Mouse (Mus musculus): ENCODE results near the gene Rbmxl2.

Gene Rbmxl2

DNA sequence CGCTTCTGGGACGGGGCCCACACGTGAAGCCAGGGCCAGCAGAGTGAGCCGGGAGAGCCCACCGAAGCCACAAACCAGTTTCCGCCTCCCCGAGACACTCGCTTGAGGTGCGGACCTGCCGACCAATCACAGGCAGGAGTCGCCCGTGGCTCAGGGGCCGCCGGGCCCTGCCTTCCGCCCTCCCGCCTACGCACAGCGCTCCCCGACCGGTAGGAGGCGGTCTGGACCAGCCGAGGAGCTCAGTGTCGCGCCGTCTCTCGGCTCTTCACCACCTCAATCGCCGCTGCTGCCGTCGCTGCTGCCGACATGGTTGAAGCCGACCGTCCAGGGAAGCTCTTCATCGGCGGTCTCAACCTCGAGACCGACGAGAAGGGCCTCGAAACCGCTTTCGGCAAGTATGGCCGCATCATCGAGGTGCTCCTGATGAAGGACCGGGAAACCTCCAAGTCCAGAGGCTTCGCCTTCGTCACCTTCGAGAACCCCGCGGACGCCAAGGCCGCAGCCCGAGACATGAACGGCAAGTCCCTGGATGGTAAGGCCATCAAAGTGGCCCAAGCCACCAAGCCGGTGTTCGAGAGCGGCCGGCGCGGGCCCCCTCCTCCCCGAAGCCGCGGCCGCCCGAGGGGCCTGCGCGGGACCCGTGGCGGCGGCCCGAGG, at the start of gene Rbmxl2:
Gene Rbmxl2, plus strand, starts transcription at position 242 of the 657 bp plus-strand sequence.
- no peak for DNase-seq (ENCODE audit: low read depth in 2 of 2, low spot score in 2 of 2)

- DNase-seq (ENCODE audit: low read depth in 2 of 2, low spot score in 2 of 2), result no peak
These were observed 42.6 kb upstream of the Rbmxl2 start, which contains the start of gene Nlrp14 for GRCm38 (mm10) chr7:107166690-107167089. Gene Nlrp14, plus strand, starts transcription at chr7:107166990.

DNA sequence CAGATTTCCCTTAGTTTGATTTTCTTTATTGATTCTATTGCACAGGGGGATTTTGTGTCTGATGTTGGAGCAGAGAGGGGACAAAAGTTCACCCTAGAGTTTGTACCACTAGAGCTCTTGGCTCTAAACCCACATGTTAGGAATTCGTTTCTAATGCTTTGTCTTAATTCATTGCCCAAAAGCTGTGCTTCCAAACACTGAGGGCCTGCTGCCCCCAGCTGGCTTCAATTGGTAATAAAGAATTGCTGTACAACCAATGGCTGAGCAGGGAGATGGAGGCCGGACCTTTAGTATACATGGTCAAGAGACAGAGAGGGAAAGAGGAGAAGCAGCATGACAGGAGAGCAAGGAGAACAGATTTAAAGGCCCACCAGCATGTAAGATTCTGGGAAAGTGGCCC, 28.8 kb upstream of the Rbmxl2 start:
- DNase-seq (ENCODE audit: low read depth in 2 of 2, low spot score in 2 of 2), result no peak

DNA sequence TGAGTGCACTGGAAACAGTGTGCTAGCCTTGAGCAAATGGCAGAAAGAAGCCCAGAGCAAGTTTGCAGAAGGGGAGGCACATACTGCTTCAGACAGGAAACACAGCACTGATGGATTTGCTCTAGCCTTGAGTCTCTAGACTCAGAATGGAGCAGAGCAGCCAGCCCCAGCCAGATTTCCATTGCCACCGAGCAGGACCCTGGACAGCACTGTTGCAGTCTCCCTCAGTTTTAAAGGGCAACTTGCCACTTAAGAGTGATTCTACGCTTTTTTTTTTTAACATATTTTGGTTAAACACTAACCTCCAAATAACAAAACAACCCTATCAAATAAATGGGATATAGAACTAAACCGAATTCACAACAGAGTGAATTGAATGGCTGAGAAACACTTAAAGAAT, 7.4 kb upstream of the Rbmxl2 start:
- no peak for DNase-seq (ENCODE audit: low read depth in 2 of 2, low spot score in 2 of 2)

DNA sequence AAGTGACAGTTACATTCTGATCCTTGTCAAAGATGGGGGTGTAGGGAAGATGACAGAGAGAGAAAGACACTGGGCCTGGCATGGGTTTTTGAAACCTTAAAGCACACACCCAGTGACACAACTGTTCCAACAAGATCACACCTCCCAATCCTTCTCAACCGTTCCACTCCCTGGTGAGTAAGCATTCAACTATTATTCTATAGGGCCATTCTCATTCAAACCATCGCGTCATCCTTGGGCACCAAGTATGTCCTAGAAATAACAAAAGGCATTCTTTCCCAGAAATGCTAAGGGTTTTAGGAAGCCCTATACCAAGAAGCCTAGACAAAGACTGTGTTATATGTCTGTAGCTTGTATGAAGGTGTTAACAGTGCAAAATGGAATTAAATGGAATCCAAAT, 1.4 kb upstream of the Rbmxl2 start:
- no peak for DNase-seq (ENCODE audit: low read depth in 2 of 2, low spot score in 2 of 2)

GRCm38 (mm10) chr7:107210126-107210576, 906 bp downstream of the Rbmxl2 start:
- DNase-seq (ENCODE audit: low read depth in 2 of 2, low spot score in 2 of 2), result no peak

DNA sequence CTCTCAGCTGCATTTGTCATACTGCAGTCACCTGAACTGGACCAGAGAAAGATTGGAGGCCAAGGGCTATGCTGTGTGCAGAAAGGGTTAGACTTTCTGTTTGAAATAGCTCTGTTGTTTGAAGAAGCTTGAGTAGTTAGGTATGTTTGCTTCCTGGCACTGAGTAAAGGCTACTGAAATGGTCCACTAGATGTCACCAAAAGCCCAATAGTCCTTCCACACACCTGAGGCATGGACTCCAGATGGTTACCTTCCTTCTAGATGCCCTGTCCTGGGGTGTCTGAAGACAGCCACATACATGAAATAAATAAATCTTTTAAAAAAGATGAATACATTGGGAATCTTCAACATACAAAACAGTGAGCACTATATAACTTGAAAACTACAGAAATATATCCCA, 6.5 kb downstream of the Rbmxl2 start:
- DNase-seq (ENCODE audit: low read depth in 2 of 2, low spot score in 2 of 2), result no peak

DNA sequence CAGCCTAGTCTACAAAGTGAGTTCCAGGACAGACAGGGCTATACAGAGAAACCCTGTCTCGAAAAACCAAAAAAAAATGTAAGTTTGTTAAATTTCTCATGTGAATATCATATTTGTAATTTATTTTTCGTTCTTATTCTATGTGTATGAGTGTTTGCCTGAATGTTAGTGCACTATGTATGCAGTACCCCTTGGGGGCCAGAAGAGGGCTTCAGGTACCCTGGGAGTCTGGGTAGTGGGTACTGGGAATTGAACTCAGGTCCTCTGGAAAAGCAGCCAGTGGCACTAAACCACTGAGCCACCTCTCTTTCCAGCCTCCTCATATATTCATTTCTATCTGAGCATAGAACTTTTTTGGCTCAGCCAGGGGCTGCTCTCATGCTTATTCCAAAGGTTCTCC, 7.6 kb downstream of the Rbmxl2 start:
- DNase-seq (ENCODE audit: low read depth in 2 of 2, low spot score in 2 of 2), result no peak

DNA sequence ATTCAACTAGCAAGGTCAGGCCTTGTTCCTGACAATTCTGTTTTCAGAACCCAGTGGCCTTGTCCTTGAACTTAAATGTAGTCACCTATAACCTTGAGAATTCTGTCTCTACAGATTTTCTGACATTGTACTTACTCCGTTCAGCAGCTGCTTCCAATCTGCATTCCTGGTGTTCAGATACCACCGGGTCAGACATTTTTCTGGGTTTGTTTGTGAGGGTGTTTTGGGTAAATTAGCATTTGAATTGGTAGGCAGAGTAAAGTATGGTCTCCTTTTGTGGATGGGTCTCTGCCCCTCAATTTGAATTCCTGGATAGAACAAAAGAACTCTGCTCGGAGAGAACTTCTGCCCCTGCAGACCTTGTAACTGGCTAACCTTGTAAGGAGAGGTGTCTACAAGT, 27.6 kb downstream of the Rbmxl2 start:
- no peak for DNase-seq (ENCODE audit: low read depth in 2 of 2, low spot score in 2 of 2)

DNA sequence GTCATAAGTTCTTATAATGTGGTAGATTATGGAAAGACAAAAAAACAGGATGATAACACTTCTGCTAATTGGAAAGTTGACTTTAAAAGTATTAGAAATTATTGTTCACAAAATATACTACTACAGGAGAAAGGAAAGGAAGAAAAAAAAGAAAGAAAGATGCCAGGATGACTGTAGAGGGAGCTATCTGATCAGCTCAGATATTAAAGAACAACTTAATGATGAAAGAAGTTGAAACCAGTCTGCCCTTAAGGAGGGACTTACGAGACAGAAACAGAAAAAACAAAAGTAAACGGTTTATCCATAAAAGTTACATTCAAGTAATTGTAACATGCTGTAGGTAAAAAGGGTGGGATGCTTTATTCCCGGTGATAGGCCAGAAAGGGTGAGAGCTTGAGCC, 28.3 kb downstream of the Rbmxl2 start:
- no peak for DNase-seq (ENCODE audit: low read depth in 2 of 2, low spot score in 2 of 2)

DNA sequence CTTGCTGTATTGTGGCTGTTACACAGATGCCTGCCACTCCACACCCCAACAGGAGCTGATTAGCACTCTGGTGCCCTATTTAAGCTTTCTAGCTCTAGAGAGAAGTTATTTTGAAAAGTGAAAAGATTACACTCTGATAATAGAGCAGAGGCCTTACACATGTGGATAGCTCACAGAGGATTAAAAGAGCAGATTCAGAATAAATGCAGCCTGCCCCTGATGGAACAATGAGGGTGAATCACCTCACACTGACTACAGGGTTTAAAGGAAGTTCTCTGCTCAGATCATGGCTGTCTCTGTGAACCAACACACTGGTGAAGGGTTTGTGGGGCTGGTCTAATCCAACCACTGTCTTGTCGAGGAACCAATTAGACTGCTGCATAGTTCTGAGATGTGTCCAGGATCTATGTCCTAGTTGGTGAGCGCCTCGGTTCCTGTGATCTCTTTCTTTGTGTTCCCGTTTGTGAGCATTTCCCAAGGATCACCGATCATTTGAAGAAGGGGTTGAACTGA, 32.2 kb downstream of the Rbmxl2 start:
- DNase-seq (ENCODE audit: low read depth in 2 of 2, low spot score in 2 of 2), result no peak

DNA sequence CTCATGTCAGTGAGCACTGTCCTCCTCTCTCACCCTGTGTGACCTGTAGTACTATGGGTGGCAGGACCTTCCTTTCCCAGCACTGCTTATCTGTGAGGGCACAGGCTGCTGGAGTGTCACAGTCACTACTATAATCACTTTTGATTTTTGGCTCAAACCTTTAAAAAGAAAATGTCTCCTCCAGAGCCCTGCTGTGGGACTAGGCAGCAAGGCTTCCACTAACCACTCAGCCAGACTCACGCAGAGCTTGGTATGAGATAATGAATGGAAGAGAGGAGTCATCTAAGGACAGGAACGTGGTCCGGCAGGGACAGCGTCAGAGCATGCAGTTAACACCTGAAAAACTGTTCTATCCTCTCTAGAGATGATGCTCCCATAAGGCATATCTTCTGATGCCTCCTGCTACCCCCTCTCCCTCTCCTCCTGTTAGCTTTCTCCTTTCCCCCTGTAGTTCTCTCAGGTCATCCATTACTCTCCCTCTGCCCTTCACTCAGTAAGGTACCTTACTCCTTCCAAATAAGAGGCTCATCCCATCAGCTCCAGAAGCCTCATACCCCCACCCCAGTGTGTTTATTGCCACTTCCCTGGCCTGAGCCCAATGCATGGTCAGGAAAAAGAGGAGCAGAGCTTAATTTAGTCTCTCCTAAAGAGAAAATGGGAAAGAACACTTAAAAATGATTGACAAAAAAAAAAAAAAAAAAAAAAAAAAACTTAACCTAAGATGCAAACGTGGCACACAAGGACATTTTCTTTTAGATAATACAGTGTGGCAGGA, 41.2 kb downstream of the Rbmxl2 start:
- no peak for DNase-seq (ENCODE audit: low read depth in 2 of 2, low spot score in 2 of 2)

DNA sequence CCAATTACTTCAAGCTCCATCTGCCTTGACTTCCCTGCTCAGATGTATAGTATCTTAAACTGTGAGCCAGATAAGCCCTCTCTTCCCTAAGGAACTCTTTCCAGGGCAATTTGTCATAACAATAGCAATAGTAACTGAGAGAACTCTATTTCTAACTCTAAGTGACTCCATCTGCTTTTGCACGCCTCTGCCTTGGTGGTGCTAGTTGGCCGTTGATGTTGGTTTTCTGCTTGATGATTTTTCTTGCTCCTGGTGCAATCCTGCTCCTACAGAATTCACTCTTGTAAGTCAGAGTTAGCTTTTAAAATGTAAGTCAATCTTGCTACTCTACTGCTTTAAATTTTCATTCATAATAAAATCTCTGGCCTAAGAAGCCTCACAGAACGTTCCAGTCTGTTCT, 44.1 kb downstream of the Rbmxl2 start:
- no peak for DNase-seq (ENCODE audit: low read depth in 2 of 2, low spot score in 2 of 2)

GRCm38 (mm10) chr7:107259936-107260335, 50.7 kb downstream of the Rbmxl2 start:
- DNase-seq (ENCODE audit: low read depth in 2 of 2, low spot score in 2 of 2), result no peak
